Mouse (Mus musculus) MEL (cell line): ENCODE measurements around the gene Tanc1. TPM values are rescaled to one million over a fixed set of nuclear protein-coding genes. Genes with fewer than 3 reads are reported as not detected.

Source experiments
- DNase-seq: peaks from one replicate; pipeline ENCODE4 v3.0.0; 2011; ENCODE audit warnings: low read depth, low spot score
- H3K27ac ChIP-seq: 2 replicates; pipeline ENCODE4 v1.5.1; 2012; ENCODE audit warnings: low read depth, mild to moderate bottlenecking, control low read depth, low read length, moderate library complexity; ENCODE audit not compliant: control insufficient read depth
- H3K27me3 ChIP-seq, 2 experiments: fragments of 150-350 bp in 1 of 2; sonication (generic) in 1 of 2; 2 replicates each; pipeline ENCODE4 v1.6.1; 2012; ENCODE audit warnings: low read length in 2 of 2, mild to moderate bottlenecking in 2 of 2, improper control_type of control experiment in 1 of 2, moderate library complexity in 1 of 2; ENCODE audit not compliant: insufficient read depth in 2 of 2, control insufficient read depth in 1 of 2
- H3K36me3 ChIP-seq, 2 experiments: 2 replicates each; pipeline ENCODE4 v1.6.1; 2012 to 2014; ENCODE audit warnings: low read length in 2 of 2, improper control_type of control experiment in 1 of 2, inconsistent platforms in 1 of 2, mild to moderate bottlenecking in 1 of 2; ENCODE audit not compliant: insufficient read depth in 2 of 2, control insufficient read depth in 1 of 2
- H3K4me1 ChIP-seq, 2 experiments: fragments of 150-350 bp in 1 of 2; sonication (generic) in 1 of 2; 2 replicates each; pipeline ENCODE4 v1.6.1; 2012; ENCODE audit warnings: low read length in 2 of 2, improper control_type of control experiment in 1 of 2, mild to moderate bottlenecking in 1 of 2; ENCODE audit not compliant: insufficient read depth in 2 of 2, control insufficient read depth in 1 of 2
- H3K4me3 ChIP-seq, 2 experiments: fragments of 150-350 bp in 1 of 2; sonication (generic) in 1 of 2; 2 replicates each; pipeline ENCODE4 v1.5.1; 2012; ENCODE audit warnings: low read depth in 2 of 2, low read length in 2 of 2, mild to moderate bottlenecking in 2 of 2, moderate library complexity in 2 of 2, control low read depth in 1 of 2, improper control_type of control experiment in 1 of 2; ENCODE audit not compliant: control insufficient read depth in 1 of 2, insufficient read depth in 1 of 2
- H3K79me2 ChIP-seq: 2 replicates; pipeline ENCODE4 v1.6.1; 2012; ENCODE audit warnings: mild to moderate bottlenecking, low read length, moderate library complexity; ENCODE audit not compliant: control insufficient read depth, poor library complexity, insufficient read depth
- H3K9ac ChIP-seq: 2 replicates; pipeline ENCODE4 v1.6.1; 2012; ENCODE audit warnings: low read depth, mild to moderate bottlenecking, control low read depth, low read length, moderate library complexity; ENCODE audit not compliant: control insufficient read depth, poor library complexity, severe bottlenecking
- H3K9me3 ChIP-seq: fragments of 150-350 bp; sonication (generic); replicated peaks from 2 replicates; pipeline ENCODE4 v1.6.1; 2012; ENCODE audit warnings: mild to moderate bottlenecking, low read length, improper control_type of control experiment, moderate library complexity; ENCODE audit not compliant: insufficient read depth
- BHLHE40 ChIP-seq: IDR thresholded peaks from 2 replicates; pipeline ENCODE4 v1.6.1; 2012; ENCODE audit warnings: low read depth, mild to moderate bottlenecking, inconsistent platforms, low read length, improper control_type of control experiment, borderline replicate concordance
- E2F4 ChIP-seq: IDR thresholded peaks from 2 replicates; pipeline ENCODE4 v1.6.1; 2011; ENCODE audit warnings: low read depth, low read length, improper control_type of control experiment, borderline replicate concordance
- ELF1 ChIP-seq: IDR thresholded peaks from 2 replicates; pipeline ENCODE4 v1.6.1; 2014; ENCODE audit warnings: low read depth, mild to moderate bottlenecking, inconsistent platforms, low read length, improper control_type of control experiment, moderate library complexity
- ETS1 ChIP-seq: IDR thresholded peaks from 2 replicates; pipeline ENCODE4 v1.6.1; 2012; ENCODE audit warnings: low read depth, mild to moderate bottlenecking, inconsistent platforms, low read length, improper control_type of control experiment, moderate library complexity
- GATA1 ChIP-seq: IDR thresholded peaks from 2 replicates; pipeline ENCODE4 v1.6.1; 2011; ENCODE audit warnings: low read depth, low read length, improper control_type of control experiment
- MAFK ChIP-seq: IDR thresholded peaks from 2 replicates; pipeline ENCODE4 v1.6.1; 2011; ENCODE audit warnings: low read depth, mild to moderate bottlenecking, low read length, improper control_type of control experiment, borderline replicate concordance
- MAZ ChIP-seq: IDR thresholded peaks from 2 replicates; pipeline ENCODE4 v1.6.1; 2012; ENCODE audit warnings: low read depth, mild to moderate bottlenecking, inconsistent platforms, low read length, improper control_type of control experiment
- MEF2A ChIP-seq: IDR thresholded peaks from 2 replicates; pipeline ENCODE4 v1.6.1; 2014; ENCODE audit warnings: low read depth, mild to moderate bottlenecking, inconsistent platforms, low read length, improper control_type of control experiment; ENCODE audit not compliant: poor library complexity, insufficient replicate concordance, severe bottlenecking; ENCODE audit errors: extremely low read depth
- MXI1 ChIP-seq: IDR thresholded peaks from 2 replicates; pipeline ENCODE4 v1.6.1; 2011; ENCODE audit warnings: mild to moderate bottlenecking, low read depth, low read length, improper control_type of control experiment
- MYB ChIP-seq: IDR thresholded peaks from 2 replicates; pipeline ENCODE4 v1.6.1; 2011; ENCODE audit warnings: mild to moderate bottlenecking, low read depth, low read length, improper control_type of control experiment
- POLR2A ChIP-seq, 2 experiments: IDR thresholded peaks; 2 replicates each; pipeline ENCODE4 v1.6.1; 2011 to 2012; ENCODE audit warnings: low read length in 2 of 2, mild to moderate bottlenecking in 2 of 2, control low read depth in 1 of 2, improper control_type of control experiment in 1 of 2, low read depth in 1 of 2, moderate library complexity in 1 of 2; ENCODE audit not compliant: control insufficient read depth in 1 of 2, insufficient read depth in 1 of 2, poor library complexity in 1 of 2
- RAD21 ChIP-seq: IDR thresholded peaks from 2 replicates; pipeline ENCODE4 v1.6.1; 2011; ENCODE audit warnings: mild to moderate bottlenecking, low read depth, low read length, improper control_type of control experiment
- SMC3 ChIP-seq: IDR thresholded peaks from 2 replicates; pipeline ENCODE4 v1.6.1; 2011; ENCODE audit warnings: low read depth, low read length, improper control_type of control experiment
- TAL1 ChIP-seq: IDR thresholded peaks from 2 replicates; pipeline ENCODE4 v1.6.1; 2012; ENCODE audit warnings: mild to moderate bottlenecking, inconsistent platforms, low read length, moderate library complexity, mixed read lengths
- TBP ChIP-seq: IDR thresholded peaks from 2 replicates; pipeline ENCODE4 v1.8.0; 2011; ENCODE audit warnings: low read depth, low read length, improper control_type of control experiment
- USF1 ChIP-seq: IDR thresholded peaks from 2 replicates; pipeline ENCODE4 v1.6.1; 2014; ENCODE audit warnings: low read depth, mild to moderate bottlenecking, inconsistent platforms, low read length, improper control_type of control experiment, moderate library complexity
- USF2 ChIP-seq, 2 experiments: IDR thresholded peaks; 2 replicates each; pipeline ENCODE4 v1.6.1; 2011 to 2012; ENCODE audit warnings: improper control_type of control experiment in 2 of 2, low read length in 2 of 2, borderline replicate concordance in 1 of 2, inconsistent platforms in 1 of 2, low read depth in 1 of 2, mild to moderate bottlenecking in 1 of 2; ENCODE audit not compliant: insufficient read depth in 1 of 2
- ZC3H11A ChIP-seq: IDR thresholded peaks from 2 replicates; pipeline ENCODE4 v1.6.1; 2012; ENCODE audit warnings: low read depth, mild to moderate bottlenecking, inconsistent platforms, low read length, improper control_type of control experiment
- ZNF384 ChIP-seq: IDR thresholded peaks from 2 replicates; pipeline ENCODE4 v1.6.1; 2012; ENCODE audit warnings: low read depth, mild to moderate bottlenecking, inconsistent platforms, low read length, improper control_type of control experiment
- polyA plus RNA-seq, 2 experiments: library from polyadenylated mRNA; stranded (reverse) in 1 of 2; unstranded in 1 of 2; fragments of >175 nt in 1 of 2; fragments of >200 nt in 1 of 2; gene quantifications; 2 replicates each; pipeline versions ENCODE4 v1.2.1 to v1.2.4; 2012; ENCODE audit warnings: low replicate concordance in 2 of 2, low read depth in 1 of 2; ENCODE audit not compliant: insufficient read length in 2 of 2, insufficient read depth in 1 of 2, missing spikeins in 1 of 2
- total RNA-seq: library from RNA; depleted of rRNA; stranded (reverse); fragments of 300-350 nt; gene quantifications from 2 replicates; pipeline ENCODE4 v1.2.3, GENCODE M21; 2012

Tanc1 gene
- total and polyA plus RNA-seq, 3 experiments = 0.54 to 0.78 TPM; not detected in 1

- Histone ChIP-seq H3K9ac (no peak overlapping the region), H3K79me2 (no peaks in the 10 kb centered on the region), H3K36me3 (no peaks in the 10 kb centered on the region), H3K4me3 (no peak overlapping the region), H3K4me1 (no peaks in the 10 kb centered on the region), H3K27ac (no peak overlapping the region), H3K27me3 (no peaks in the 10 kb centered on the region), H3K9me3 (no peaks in the 10 kb centered on the region)
- DNase-seq = no peak
- no peak for TF ChIP-seq E2F4
- TF ChIP-seq POLR2A (IDR thresholded peaks at IDR 0.05; ENCODE audit: control insufficient read depth in 1 of 2, insufficient read depth in 1 of 2, low read depth in 1 of 2, low read length in 2 of 2, poor library complexity in 1 of 2) = no peak
- no peak for TF ChIP-seq ZC3H11A
- TF ChIP-seq SMC3 = no peak
- TF ChIP-seq ETS1 = no peak
- TF ChIP-seq GATA1 = no peak
- TF ChIP-seq TBP = no peak
- no peak for TF ChIP-seq MEF2A
- no peak for TF ChIP-seq TAL1
- TF ChIP-seq ELF1 = no peak
- no peak for TF ChIP-seq MYB
- no peak for TF ChIP-seq RAD21
- no peak for TF ChIP-seq MXI1
- no peak for TF ChIP-seq BHLHE40
- TF ChIP-seq USF2 (IDR thresholded peaks at IDR 0.05; ENCODE audit: borderline replicate concordance in 1 of 2, insufficient read depth in 1 of 2, low read depth in 1 of 2, low read length in 2 of 2) = no peak
- TF ChIP-seq MAFK = no peak
Observed at GRCm38 (mm10) chr2:59583961-59584360, 27.9 kb upstream of the Tanc1 start.

- H3K36me3 ChIP-seq = no peaks in the 10 kb centered on the region
- H3K4me1 ChIP-seq = no peaks in the 10 kb centered on the region
- H3K9ac ChIP-seq = no peak overlapping the region
- H3K4me3 ChIP-seq = no peak overlapping the region
- TF ChIP-seq MAZ (no peak), TAL1 (no peak), ZNF384 (no peak), USF1 (no peak), POLR2A (IDR thresholded peaks at IDR 0.05; ENCODE audit: control insufficient read depth in 1 of 2, insufficient read depth in 1 of 2, low read depth in 1 of 2, low read length in 2 of 2, poor library complexity in 1 of 2) (no peak), TBP (no peak), MXI1 (no peak)
- H3K27me3 ChIP-seq = no peaks in the 10 kb centered on the region
- H3K27ac ChIP-seq = no peak overlapping the region
- no peak for DNase-seq
- H3K79me2 ChIP-seq = no peaks in the 10 kb centered on the region
- H3K9me3 ChIP-seq = no peaks in the 10 kb centered on the region
Observed at GRCm38 (mm10) chr2:59587387-59588095, 24.3 kb upstream of the Tanc1 start.
